Mouse (Mus musculus) CD8-positive naive resting alpha-beta T cell, adult 57 days (primary cell): ENCODE measurements around the gene 1810055G02Rik. TPM values are rescaled to one million over a fixed set of nuclear protein-coding genes. Genes with fewer than 3 reads are reported as not detected.

Experiments
- total RNA-seq: library from RNA; stranded (reverse); gene quantifications from one replicate; pipeline ENCODE4 v1.2.4, GENCODE M21; 2023

1810055G02Rik gene
- total RNA-seq = 5.6 TPM

DNA sequence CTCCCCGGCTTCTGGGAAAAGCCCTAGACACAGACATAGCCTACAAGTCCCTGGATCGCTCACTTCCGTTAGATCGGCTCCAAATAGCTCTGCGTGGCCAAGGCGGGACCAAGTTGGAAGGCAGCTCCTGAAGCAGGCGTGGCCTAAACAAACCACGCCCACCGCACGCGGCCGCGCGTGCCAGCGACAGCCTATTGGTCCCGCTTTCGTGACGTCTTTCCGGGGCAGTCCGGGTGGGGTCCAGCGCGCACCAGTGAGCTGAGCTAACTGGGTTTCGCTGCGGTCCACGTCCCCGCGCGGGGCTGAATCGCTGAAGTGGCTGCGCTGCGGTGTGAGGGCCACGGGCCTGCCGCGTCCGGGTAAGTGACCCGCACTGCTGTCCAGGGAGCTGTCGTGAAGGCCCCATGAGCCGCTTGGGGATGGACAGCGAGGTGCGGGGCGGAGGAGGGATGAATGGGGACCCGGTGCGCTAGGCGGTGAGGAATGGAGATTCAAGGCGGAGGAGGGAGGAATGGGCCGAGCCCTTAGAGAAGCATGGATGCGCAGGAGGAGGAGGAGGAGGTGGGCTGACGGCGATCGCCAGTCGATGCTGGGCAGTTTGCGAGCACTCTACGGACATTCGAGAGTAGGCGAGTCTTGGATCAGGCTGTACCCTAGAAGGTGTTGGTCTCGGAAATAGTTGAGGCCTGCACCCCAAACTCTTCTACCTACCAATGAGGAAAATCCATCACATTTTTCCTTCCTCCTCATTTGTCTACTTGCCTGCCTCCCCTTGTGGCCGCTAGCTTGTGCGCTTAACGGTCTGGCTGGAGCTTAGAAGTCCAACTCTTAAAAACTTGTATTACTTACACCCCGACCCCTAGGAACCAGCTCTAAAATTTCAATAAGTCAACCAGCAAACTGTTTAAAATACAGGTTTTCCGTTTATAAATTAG is at the start of gene 1810055G02Rik:
TSS of gene 1810055G02Rik (plus strand) at position 216 of the 935 bp plus-strand sequence.

DNA sequence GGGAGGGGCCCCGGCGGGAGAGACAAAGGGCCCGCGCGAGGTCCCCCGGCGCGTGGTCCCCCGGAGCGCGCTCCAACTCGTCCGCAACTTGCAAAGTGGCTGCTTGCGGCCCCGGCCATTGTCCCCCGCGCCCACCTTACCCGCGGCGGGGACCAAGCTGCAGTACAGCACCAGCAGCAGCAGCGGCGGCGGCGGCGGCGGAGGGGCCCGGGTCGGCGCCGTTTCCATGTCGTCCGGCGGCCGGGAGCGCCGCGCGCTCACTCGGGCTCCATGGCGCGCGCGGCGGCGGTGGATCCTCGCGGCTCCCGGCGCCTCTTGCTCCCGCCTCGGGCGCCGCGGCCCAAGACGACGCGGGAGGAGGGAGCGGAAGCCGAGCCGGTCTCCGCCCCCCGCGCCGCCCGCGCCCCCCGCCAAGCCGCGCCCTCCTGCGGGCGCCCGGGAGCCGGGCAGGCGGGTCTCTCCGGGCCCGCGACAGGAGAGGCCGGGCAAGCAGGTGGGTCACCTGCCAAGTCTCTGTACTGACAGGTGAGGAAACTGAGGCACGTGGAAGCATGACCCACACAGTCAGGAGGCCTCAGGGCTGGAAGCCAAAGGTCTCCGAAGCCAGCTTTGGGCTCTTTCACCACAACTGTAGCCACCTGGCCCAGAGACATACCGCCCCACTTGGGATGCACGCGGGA is 21.7 kb upstream of the 1810055G02Rik start, which contains the start of gene Lrp5:
TSS of gene Lrp5 (minus strand) at position 350 of the 680 bp plus-strand sequence.

DNA sequence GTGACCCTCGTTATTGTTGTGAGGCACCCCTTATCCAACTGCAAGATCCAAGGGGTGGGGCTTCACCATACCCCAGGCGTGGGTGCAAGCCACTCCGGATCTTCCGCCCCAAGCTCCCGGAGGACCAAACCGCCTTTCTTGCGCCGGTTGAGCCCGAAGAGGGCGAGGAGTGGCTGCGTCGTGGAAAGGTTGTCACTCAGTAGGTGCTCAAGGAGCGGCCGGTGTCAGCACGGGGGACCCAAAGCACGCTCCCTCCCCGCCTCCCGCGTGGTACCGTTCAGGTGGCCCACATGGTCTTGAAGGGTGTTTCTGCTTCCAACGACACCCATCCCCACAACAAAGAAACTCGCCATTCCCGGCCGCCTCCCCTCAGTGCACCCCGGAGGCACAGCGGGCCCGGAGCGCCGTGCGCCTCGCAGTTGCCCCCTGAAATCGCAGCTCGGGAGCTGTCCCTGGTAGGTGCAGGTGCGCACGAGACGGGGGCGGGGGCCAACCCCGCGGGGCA is 59.2 kb downstream of the 1810055G02Rik start, which contains the start of gene Kmt5b:
TSS of gene Kmt5b (plus strand) at position 146 of the 505 bp plus-strand sequence.

Other genes starting within 250 kb of the 1810055G02Rik start
- 127 TPM for gene Ppp6r3, start 132.5 kb upstream of the 1810055G02Rik start, total RNA-seq
- gene Lrp5, start 21.7 kb upstream of the 1810055G02Rik start, total RNA-seq = 5.4 TPM
- gene Kmt5b, start 59.1 kb downstream of the 1810055G02Rik start, total RNA-seq = 139 TPM
- gene Chka, start 143.5 kb downstream of the 1810055G02Rik start, total RNA-seq = 58.8 TPM
- 83.4 TPM for gene Tcirg1, start 198.8 kb downstream of the 1810055G02Rik start, total RNA-seq
- gene Ndufs8, start 204.5 kb downstream of the 1810055G02Rik start, total RNA-seq = 52.9 TPM
- 1.6 TPM for gene Aldh3b1, start 221.5 kb downstream of the 1810055G02Rik start, total RNA-seq
- gene Unc93b1, start 226.9 kb downstream of the 1810055G02Rik start, total RNA-seq = 43.8 TPM